Mouse (Mus musculus) mouse trophoblast stem cell (cell line): Measurements from ENCODE around the gene Igfbp2.

Experiments
- in situ Hi-C, 2 experiments: fragments of 300-500 bp; cut with MseI, MboI; formaldehyde crosslinking; loops; 2 replicates in 1 of 2; 3 replicates in 1 of 2; pipeline ENCODE4 v1.15.1; 2025

The Igfbp2 gene

DNA sequence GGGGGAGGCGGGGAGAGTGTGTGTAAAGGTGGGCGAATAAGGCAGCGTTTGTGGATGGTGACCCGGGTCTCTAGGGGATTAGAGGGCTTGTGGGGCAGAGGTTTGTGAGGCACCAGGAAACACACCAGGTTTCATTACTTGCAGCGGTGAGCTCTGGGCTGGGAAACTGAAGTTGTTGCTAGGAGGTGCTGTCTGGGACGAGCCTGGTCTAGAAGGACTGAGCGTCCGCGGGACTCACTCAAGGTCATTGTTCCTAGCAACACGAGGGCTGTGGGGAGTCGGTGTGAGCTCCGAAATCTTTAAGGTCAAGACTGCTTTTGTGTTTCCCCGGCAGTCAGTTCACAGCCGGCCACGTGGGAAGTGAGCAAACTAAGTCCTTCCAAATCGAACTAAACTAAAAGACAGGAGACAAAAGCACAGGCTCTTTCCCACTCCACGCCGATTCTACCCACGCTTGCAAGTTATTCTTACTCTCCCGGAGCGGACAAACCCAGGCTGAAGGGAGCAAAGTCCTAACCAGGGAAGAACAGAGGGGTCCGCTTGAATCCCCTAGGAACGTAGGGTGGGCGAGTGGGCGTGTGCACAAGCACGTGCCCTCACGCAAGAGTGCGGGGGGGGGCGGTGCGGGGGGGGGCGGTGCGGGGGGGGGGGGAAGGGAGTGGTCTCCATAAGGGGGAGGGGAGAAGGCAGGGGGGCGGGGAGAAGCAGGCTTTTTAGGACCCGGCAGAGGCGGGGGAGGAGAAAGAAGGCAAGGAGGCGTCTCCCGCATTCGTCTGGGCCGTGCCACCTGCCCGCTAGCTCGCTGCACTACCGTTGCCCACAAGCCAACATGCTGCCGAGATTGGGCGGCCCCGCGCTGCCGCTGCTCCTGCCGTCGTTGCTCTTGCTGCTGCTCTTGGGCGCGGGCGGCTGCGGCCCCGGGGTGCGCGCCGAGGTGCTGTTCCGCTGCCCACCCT is at the start of gene Igfbp2:
TSS of gene Igfbp2 (plus strand) at position 753 of the 956 bp plus-strand sequence.
- in situ Hi-C loops: no loop called here

DNA sequence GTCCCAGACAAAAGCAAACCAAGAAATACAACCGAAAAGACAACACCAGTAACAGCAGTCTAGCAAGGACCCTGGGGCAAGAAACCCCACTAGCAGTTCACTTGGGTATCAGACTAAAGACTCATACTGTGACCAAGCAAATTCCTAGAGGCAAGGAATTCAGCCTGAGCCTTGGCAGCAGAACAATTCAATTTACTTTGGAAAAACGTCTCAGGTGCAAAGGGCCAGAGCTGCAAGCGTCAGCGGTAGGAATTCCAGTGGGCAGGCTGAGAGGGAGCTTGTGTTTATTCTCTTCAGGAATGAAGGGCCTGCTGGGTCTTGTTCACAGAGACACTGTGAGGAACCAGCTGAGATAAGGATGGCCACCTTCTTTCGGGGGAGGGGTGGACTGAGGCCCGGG is 45.5 kb upstream of the Igfbp2 start:
- in situ Hi-C loops: no loop called here

DNA sequence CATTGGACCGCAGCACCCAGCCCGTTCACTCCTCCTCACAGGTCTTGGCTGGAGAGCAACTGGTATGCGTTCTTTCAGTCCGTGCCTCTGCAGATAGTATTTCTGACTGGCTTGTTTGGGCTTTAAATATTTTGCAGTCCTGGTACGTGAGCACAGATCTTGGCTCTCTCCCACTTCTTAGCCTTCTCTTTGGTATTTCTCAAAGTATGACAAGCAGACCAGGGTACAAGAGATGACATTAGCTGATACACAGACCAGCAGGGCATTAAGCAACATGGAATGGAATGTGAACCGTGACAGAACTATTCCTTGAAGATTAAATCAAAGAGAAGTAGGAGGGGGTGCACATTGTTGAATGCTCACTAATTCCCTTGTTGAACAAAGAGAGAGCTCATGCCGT is 43.6 kb upstream of the Igfbp2 start:
- in situ Hi-C loops: no loop called here

DNA sequence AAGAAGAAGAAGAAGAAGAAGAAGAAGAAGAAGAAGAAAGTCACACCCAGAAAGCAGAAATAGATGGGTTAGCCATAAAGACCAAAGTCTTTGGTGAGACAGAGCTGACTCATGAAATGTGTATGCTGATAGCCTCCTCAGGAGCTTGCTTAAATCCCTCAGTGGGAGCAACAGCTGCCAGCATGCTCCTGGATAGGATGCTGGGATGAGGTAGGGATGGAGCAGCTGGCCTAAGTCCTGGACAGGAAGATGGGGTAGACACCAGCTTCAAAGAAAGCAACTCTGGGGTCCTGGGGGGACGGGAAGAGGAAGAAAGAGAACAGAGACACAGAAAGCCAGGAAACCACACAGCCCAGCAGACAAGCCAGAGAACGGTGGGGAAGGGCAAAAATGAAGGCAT is 41.0 kb upstream of the Igfbp2 start:
- in situ Hi-C loops: no loop called here

DNA sequence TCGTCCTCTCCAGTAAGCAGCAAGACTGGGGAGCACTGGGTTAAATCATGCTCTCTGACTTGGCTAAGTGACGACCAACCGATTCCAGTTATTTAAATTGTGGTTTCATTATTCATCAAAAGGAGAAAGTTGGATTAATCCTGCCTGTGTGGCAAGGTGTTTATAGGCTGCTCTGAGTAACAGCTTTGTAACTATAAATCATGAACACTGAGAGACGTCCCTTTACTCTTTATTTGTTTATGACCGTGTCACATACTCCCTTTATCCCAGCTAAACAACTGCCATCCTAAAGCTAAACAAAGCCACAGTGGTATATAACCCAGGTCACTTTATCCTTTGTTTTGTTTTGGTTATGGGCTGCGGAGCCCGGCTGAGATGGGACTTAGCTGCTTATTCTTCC is 40.3 kb upstream of the Igfbp2 start:
- in situ Hi-C loops: no loop called here

DNA sequence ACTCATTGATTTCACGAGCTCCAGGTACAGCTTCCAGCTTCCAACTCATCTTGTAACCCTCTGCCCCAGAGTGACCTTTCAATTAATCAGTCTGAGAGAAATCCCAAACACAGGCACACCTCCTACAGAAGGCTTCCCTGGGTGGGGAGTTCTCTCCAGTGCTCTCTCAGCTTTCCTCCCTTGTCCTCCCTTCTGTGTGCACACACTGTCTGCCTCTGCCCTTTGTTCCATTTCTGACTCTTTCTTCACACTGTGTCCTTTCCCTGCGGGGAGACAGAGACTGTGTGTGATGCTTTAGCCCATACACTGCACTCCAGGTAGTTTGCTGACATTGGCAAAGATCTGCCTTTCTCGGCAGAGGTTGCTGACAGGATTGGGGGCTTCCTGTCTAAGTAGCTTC is 33.6 kb upstream of the Igfbp2 start:
- in situ Hi-C loops: no loop called here

DNA sequence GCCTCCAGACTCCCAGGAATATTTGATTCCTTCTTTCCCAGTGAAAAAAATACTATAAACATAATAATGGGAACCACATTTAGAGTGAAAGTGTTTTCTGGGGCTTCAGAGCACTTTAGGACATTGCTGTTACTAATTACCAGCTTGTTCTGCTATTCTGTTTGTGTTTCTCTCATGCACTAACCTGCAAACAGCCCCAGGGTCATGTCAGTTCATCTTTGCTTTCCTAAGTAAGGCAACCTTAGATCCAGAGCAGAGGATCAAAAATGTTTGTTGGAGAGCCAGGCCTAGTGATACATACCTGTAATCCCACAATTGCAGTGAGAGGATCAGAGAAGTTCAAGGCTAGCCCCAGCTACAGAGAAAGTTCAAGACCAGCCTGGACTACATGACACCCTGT is 32.6 kb upstream of the Igfbp2 start:
- in situ Hi-C loops: no loop called here

DNA sequence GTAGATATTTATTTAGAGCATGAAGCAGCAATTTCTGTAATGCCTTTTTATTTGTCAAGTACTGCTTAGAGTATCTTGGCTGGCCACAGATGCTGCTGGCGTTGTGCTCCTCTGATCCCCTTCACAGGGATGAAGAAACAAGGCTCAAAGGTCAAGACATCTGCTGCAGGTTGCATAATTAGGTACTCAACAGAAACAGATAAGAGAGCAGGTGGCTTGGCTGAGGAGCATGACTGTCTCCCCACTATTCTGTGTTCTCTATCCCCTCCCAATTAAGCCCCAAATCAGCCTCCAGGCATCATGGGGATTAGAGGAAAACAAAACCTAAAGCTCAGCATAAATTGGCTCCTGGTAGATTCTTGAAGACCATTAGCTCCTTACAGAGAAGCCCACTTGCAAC is 32.0 kb upstream of the Igfbp2 start:
- in situ Hi-C loops: no loop called here

DNA sequence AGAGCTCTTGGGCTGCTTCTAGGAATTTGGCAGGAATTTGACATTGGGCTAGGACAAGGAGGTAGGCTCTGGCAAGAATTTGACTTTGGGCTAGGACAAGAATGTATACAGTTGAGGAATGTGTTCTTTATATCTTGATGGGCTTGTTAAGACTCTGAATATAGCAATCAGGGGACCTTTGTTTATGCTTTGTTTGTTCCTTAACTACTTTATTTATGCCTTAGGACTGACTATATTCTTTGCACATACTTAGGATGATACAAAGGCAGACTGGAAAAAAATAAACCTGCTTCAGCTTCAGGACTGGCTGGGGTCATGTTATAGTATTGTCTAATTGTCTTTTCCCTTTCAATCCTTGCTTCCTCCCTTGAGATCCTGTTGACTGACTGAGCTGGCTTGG is 31.1 kb upstream of the Igfbp2 start:
- in situ Hi-C loops: no loop called here

DNA sequence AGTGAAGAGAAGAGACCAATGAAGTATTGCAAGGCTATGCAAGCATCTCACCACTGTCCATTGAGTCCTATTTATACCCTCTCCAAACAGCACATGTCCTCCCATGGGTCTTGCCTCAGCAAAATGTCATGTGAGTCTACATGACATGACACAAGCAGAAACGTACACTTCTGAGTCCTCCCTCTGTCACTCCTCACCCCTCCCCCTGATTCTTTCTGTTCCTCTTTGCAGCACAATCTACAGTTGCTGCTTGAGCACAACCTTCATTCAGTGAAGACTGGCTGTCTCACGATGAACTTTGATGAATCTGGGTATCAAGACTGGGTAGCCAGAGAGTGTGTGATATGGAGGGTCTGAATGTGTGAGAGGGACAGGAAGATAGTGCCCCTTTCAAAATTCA is 28.2 kb upstream of the Igfbp2 start:
- in situ Hi-C loops: no loop called here

DNA sequence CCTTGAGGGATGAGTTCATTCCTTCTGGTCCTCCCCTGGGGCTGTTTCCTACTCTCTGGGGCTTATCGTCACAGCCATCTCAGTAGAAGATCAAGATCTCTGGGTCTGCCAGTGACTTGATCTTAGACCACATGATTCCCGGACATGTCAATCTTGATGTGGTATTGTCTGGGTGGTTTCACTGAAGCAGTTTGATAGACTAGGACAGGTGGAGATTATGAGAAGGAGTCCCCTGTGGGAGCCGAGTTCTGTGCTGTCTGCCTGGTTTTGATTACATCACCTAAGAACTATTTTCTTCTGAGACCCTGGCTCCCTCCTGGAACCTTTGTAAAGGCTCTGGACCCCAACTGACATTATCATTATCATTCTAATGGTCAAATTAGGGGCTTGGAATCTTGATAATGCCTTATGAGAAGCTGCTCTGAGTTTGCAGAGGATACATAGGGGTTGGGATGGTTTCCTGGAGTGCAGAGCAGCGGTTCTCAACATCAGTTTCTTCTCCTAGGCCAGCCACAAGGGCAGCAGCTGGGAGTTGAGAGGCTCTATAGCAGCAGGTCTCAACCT is 27.1 kb upstream of the Igfbp2 start:
- in situ Hi-C loops: no loop called here

DNA sequence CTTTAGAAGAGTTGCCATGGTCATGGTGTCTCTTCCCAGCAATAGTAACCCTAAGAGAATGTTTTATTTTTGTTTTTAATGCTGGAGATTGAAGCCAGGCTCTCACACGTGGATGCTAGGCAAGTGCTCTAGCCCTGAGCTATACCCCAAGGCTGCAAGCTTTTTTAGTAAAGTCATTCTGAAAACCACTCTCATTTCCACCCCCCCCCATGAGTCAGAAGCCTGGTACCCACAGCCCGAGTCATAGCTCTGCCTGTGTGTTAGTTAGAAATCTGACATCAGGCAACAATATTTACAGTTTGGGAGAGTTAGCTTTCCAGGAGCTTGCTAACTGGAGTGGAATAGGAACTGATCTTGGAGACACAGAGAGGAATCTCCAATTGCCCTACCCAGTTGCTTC is 25.9 kb upstream of the Igfbp2 start:
- in situ Hi-C loops: no loop called here

DNA sequence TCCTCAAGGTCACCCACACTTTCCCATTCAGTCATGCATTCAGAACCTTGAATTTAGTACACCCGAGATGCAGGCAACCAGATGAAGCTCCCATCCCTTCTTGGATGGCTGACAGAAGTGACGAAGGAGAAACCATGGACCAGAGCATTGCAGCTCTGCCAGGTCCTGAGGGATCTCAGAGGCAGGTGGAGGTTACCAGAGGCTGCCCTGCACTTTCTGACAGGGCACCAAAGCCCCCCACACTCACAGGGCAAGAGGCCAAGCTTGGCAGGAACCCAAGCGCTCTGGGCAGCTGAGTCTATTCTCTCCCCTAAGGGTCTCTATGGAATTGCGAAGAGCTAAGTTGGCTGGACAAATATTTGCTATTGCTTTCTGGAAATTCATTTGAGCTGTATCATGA is 20.3 kb upstream of the Igfbp2 start:
- in situ Hi-C loops: no loop called here

DNA sequence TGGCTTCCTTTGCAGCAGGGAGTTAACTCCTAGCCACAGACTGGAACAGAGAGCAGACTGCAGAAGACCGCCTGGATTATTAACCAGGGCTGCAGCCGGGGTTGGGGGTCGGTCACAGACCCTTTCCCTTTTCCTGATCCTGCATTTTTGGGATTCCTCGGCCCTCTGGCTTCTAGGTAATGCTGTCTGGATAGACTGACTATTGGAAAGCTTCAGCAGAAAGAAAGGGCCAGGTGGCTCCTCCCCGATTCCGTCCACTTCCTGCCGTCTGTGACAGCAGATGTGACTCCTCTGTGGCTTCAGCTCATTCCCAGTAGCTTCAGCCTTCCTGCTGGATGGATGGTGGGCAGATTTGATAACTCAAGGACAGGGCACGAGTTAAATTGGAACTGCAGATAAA is 19.3 kb upstream of the Igfbp2 start:
- in situ Hi-C loops: no loop called here

DNA sequence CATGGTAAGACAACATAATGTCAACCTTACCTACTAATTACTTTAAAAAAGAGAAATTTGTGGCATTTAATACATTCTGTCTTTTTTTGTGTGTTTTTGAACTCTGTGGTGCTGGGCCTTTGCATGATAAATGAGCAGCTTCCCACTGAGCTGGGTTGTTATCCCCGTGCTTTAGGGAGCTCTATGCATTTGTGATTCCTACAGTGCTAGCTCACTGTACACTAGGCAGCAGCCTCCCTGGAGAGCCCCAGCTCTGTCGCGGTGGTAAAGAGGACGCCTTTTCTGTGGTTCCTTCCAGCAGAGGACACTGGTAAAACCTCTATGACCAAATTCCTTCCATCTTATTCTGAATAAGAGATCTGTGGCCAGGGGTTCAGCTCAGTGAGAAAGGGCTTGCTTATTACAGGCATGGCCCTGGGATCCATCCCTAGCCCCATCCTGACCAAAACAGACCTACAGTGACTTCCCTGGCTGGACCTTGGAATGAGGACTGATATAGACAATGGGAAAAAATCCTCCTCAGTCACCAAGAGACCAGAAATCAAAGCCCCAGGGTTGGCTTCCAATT is 18.7 kb upstream of the Igfbp2 start:
- in situ Hi-C loops: no loop called here

DNA sequence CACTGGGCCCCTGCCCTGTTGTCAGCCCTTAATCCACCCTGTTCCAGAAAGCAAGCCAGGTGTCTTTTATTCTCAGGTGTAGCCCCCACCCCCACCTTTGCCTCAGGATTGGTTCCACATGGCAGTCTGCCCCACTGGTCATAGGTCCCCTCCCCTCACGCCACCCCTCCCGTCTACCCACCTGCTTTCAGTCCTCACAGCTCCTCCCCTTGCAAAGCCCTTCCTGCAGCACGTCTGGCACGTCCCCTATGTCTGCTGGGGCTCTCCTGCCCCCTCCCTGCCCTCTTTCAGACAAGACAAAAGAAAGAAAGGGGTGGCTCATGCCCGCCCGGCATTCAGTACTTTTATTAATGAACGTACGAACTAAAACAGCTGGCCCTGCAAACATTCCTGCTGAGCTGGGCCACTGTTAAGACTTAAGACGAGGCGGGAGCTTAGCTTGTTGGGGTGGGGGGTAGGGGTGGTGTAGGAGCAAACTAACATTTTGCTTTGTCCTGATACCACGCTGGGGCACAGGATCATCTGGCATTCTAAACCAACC is 18.2 kb upstream of the Igfbp2 start:
- in situ Hi-C loops: no loop called here

DNA sequence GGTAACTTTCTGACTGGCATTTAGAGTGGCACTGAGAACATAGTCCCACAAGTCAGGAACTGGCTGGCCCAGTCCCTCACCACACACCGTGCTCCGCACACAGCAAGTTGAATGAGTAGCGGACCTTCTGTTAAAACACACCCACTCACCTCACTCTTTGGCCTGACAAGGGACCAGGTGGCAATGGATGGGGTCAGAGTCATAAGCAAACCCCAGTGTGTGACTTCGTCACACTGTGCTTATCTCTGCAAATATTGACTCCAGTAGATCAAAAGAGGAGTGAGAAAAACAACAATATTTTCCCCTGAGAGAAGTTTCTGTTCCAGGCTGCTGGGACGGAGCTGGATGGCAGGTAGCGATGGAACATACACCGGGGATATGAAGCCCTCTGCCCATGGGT is 15.0 kb upstream of the Igfbp2 start:
- in situ Hi-C loops: no loop called here

DNA sequence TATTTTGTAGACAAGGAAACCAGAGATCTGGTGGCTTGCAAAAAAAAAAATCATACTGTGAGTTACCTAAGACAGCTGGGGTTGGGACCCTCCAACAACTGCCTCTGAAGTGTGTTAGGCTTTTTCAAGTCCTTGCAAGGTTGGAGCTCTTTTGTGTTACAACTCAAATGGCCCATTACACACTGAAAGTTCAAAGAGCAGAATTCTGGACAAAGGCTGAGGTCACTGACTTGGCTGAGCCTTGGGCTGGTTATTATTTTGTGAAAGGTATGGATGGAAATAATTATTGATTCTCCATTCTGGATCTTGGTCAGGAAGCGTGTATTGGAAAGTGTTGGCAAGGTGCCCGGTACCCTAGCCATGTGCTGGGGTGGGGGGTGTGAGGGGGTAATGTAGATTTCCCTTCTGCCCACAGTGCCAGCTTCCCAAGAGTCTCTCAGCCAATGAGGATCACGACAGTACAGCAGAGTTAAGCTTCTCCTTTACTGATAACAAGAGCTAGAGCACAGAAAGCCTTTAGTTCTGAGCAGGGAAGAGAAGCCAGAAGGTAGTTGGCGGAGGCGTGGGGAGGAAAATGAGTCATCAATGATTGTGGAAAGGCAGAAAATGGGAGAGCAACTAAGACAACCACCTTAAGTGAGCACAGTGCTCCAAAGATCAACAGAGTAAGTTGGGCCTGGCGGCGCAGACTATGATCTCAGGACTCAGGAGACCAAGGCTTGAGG is 14.2 kb upstream of the Igfbp2 start:
- in situ Hi-C loops: no loop called here

DNA sequence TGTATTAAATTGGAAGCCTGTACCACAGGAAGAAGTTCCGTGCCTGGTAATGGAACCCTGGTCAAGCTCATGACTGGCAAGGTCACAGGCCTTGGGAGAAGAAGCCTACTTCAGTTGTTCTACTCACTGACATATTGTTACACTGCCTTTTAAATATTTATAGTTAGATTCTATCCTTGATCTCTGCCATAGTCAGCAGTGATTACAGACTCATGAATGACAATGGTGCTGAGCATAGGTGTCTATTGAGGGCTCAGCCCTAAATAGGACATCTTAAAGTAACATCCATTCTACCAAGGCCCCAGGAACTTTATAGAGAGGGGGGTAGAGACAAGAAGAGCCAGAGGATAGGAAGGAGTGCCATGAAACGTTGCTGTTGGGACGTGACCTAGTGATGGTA is 13.2 kb upstream of the Igfbp2 start:
- in situ Hi-C loops: no loop called here

DNA sequence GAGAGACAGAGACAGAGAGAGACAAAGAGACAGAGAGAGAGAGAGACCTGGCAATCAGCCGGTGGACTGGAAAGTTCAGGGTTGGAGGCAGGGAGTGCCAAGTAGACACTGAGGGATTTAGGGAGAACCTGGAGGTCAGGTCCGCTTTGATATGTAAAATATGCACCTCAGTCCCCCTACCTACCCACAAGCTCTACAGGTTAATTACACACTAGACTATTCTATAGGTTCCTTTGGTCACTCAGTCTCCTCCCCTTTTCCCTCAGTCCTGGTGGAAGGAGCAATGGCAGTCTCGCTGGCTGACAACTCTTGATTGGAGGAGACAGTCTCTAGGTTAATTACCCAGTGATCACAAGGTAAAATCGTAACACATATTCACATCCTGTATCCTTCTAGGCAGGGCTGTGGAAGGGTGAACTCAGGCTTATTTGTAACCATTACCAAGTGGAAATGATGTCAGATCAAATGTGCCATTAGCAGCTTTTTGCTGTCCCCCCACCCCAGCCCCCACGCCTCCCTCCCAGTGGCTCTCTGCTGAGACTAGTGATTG is 11.1 kb upstream of the Igfbp2 start:
- in situ Hi-C loops: no loop called here

DNA sequence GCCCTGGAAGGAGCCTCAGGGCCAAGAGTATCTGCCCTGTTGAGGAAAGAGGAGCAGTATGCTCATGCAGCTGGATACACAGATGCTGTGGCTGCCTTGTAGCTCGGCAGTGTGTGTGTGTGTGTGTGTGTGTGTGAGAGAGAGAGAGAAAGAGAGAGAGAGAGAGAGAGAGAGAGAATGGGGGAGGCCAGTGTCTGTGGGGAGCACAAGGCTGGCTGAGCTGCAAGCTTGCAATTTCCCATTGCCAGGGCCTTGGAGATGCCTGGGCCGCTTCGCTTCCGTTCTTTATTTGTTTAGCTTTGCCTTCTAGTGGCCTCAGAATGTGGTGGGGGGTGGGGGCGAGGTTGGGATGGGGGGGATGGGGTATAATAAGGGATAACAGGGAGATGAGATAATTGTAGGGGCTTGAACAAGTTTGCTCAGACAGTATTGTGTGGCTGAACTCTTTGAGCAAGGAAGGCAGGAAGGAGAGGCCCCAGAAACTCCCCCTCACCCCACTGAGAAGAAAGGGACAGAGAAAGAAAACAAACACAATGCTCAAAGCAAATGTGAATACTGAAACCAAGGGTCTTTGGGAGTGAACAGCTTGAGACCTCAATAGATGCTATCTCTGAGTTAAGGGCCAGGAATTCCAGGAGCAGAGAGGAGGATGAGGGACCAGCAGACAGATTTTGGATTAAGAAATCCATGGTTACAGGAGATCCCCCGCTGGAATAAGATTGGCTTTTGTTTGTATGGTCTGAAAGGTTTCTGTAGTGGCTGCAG is 10.5 kb upstream of the Igfbp2 start:
- in situ Hi-C loops: no loop called here
